Mouse (Mus musculus) MEL (cell line): ENCODE data around the gene 1700017B05Rik. TPM values are rescaled to one million over a fixed set of nuclear protein-coding genes. Genes with fewer than 3 reads are reported as not detected.

Experiments used
- DNase-seq: peaks from one replicate; pipeline ENCODE4 v3.0.0; 2011; ENCODE audit warnings: low read depth, low spot score
- H3K27ac ChIP-seq: 2 replicates; pipeline ENCODE4 v1.5.1; 2012; ENCODE audit warnings: low read depth, mild to moderate bottlenecking, control low read depth, low read length, moderate library complexity; ENCODE audit not compliant: control insufficient read depth
- H3K27me3 ChIP-seq, 2 experiments: fragments of 150-350 bp in 1 of 2; sonication (generic) in 1 of 2; 2 replicates each; pipeline ENCODE4 v1.6.1; 2012; ENCODE audit warnings: low read length in 2 of 2, mild to moderate bottlenecking in 2 of 2, improper control_type of control experiment in 1 of 2, moderate library complexity in 1 of 2; ENCODE audit not compliant: insufficient read depth in 2 of 2, control insufficient read depth in 1 of 2
- H3K36me3 ChIP-seq, 2 experiments: 2 replicates each; pipeline ENCODE4 v1.6.1; 2012 to 2014; ENCODE audit warnings: low read length in 2 of 2, improper control_type of control experiment in 1 of 2, inconsistent platforms in 1 of 2, mild to moderate bottlenecking in 1 of 2; ENCODE audit not compliant: insufficient read depth in 2 of 2, control insufficient read depth in 1 of 2
- H3K4me1 ChIP-seq, 2 experiments: fragments of 150-350 bp in 1 of 2; sonication (generic) in 1 of 2; 2 replicates each; pipeline ENCODE4 v1.6.1; 2012; ENCODE audit warnings: low read length in 2 of 2, improper control_type of control experiment in 1 of 2, mild to moderate bottlenecking in 1 of 2; ENCODE audit not compliant: insufficient read depth in 2 of 2, control insufficient read depth in 1 of 2
- H3K4me3 ChIP-seq, 2 experiments: fragments of 150-350 bp in 1 of 2; sonication (generic) in 1 of 2; 2 replicates each; pipeline ENCODE4 v1.5.1; 2012; ENCODE audit warnings: low read depth in 2 of 2, low read length in 2 of 2, mild to moderate bottlenecking in 2 of 2, moderate library complexity in 2 of 2, control low read depth in 1 of 2, improper control_type of control experiment in 1 of 2; ENCODE audit not compliant: control insufficient read depth in 1 of 2, insufficient read depth in 1 of 2
- H3K79me2 ChIP-seq: 2 replicates; pipeline ENCODE4 v1.6.1; 2012; ENCODE audit warnings: mild to moderate bottlenecking, low read length, moderate library complexity; ENCODE audit not compliant: control insufficient read depth, poor library complexity, insufficient read depth
- H3K9ac ChIP-seq: 2 replicates; pipeline ENCODE4 v1.6.1; 2012; ENCODE audit warnings: low read depth, mild to moderate bottlenecking, control low read depth, low read length, moderate library complexity; ENCODE audit not compliant: control insufficient read depth, poor library complexity, severe bottlenecking
- H3K9me3 ChIP-seq: fragments of 150-350 bp; sonication (generic); replicated peaks from 2 replicates; pipeline ENCODE4 v1.6.1; 2012; ENCODE audit warnings: mild to moderate bottlenecking, low read length, improper control_type of control experiment, moderate library complexity; ENCODE audit not compliant: insufficient read depth
- BHLHE40 ChIP-seq: IDR thresholded peaks from 2 replicates; pipeline ENCODE4 v1.6.1; 2012; ENCODE audit warnings: low read depth, mild to moderate bottlenecking, inconsistent platforms, low read length, improper control_type of control experiment, borderline replicate concordance
- CHD1 ChIP-seq: IDR thresholded peaks from 2 replicates; pipeline ENCODE4 v1.6.1; 2012; ENCODE audit warnings: low read depth, mild to moderate bottlenecking, inconsistent platforms, low read length, improper control_type of control experiment
- CTCF ChIP-seq, 3 experiments: IDR thresholded peaks in 2 of 3; conservative IDR thresholded peaks in 1 of 3; 2 replicates each; pipeline ENCODE4 v1.5.1; 2011 to 2012; ENCODE audit warnings: low read length in 3 of 3, low read depth in 2 of 3, mild to moderate bottlenecking in 2 of 3, improper control_type of control experiment in 1 of 3, inconsistent platforms in 1 of 3, mixed read lengths in 1 of 3, moderate library complexity in 1 of 3; ENCODE audit not compliant: control insufficient read depth in 1 of 3, insufficient read depth in 1 of 3, poor library complexity in 1 of 3, severe bottlenecking in 1 of 3
- E2F4 ChIP-seq: IDR thresholded peaks from 2 replicates; pipeline ENCODE4 v1.6.1; 2011; ENCODE audit warnings: low read depth, low read length, improper control_type of control experiment, borderline replicate concordance
- GABPA ChIP-seq: IDR thresholded peaks from 2 replicates; pipeline ENCODE4 v1.6.1; 2012; ENCODE audit warnings: low read depth, mild to moderate bottlenecking, inconsistent platforms, low read length, improper control_type of control experiment, moderate library complexity
- HCFC1 ChIP-seq: IDR thresholded peaks from 2 replicates; pipeline ENCODE4 v1.6.1; 2012; ENCODE audit warnings: low read depth, mild to moderate bottlenecking, inconsistent platforms, low read length, improper control_type of control experiment, moderate library complexity
- JUND ChIP-seq: IDR thresholded peaks from 2 replicates; pipeline ENCODE4 v1.6.1; 2011; ENCODE audit warnings: low read depth, mild to moderate bottlenecking, improper control_type of control experiment, low read length
- KAT2A ChIP-seq: conservative IDR thresholded peaks from 2 replicates; pipeline ENCODE4 v1.6.1; 2012; ENCODE audit warnings: low read depth, low read length, improper control_type of control experiment, inconsistent platforms
- MAFK ChIP-seq: IDR thresholded peaks from 2 replicates; pipeline ENCODE4 v1.6.1; 2011; ENCODE audit warnings: low read depth, mild to moderate bottlenecking, low read length, improper control_type of control experiment, borderline replicate concordance
- MAZ ChIP-seq: IDR thresholded peaks from 2 replicates; pipeline ENCODE4 v1.6.1; 2012; ENCODE audit warnings: low read depth, mild to moderate bottlenecking, inconsistent platforms, low read length, improper control_type of control experiment
- MEF2A ChIP-seq: IDR thresholded peaks from 2 replicates; pipeline ENCODE4 v1.6.1; 2014; ENCODE audit warnings: low read depth, mild to moderate bottlenecking, inconsistent platforms, low read length, improper control_type of control experiment; ENCODE audit not compliant: poor library complexity, insufficient replicate concordance, severe bottlenecking; ENCODE audit errors: extremely low read depth
- MYB ChIP-seq: IDR thresholded peaks from 2 replicates; pipeline ENCODE4 v1.6.1; 2011; ENCODE audit warnings: mild to moderate bottlenecking, low read depth, low read length, improper control_type of control experiment
- MYC ChIP-seq: IDR thresholded peaks from 2 replicates; pipeline ENCODE4 v1.6.1; 2011; ENCODE audit warnings: low read depth, mild to moderate bottlenecking, low read length, improper control_type of control experiment, moderate library complexity
- POLR2AphosphoS5 ChIP-seq: IDR thresholded peaks from 2 replicates; pipeline ENCODE4 v1.6.1; 2012; ENCODE audit warnings: low read depth, borderline replicate concordance, mild to moderate bottlenecking, inconsistent platforms, low read length, moderate library complexity, mixed read lengths
- RCOR1 ChIP-seq: IDR thresholded peaks from 2 replicates; pipeline ENCODE4 v1.6.1; 2012; ENCODE audit warnings: low read depth, mild to moderate bottlenecking, inconsistent platforms, low read length, improper control_type of control experiment
- TAL1 ChIP-seq: IDR thresholded peaks from 2 replicates; pipeline ENCODE4 v1.6.1; 2012; ENCODE audit warnings: mild to moderate bottlenecking, inconsistent platforms, low read length, moderate library complexity, mixed read lengths
- TBP ChIP-seq: IDR thresholded peaks from 2 replicates; pipeline ENCODE4 v1.8.0; 2011; ENCODE audit warnings: low read depth, low read length, improper control_type of control experiment
- TCF12 ChIP-seq: IDR thresholded peaks from 2 replicates; pipeline ENCODE4 v1.6.1; 2014; ENCODE audit warnings: low read depth, mild to moderate bottlenecking, inconsistent platforms, low read length, improper control_type of control experiment, moderate library complexity
- UBTF ChIP-seq: IDR thresholded peaks from 2 replicates; pipeline ENCODE4 v1.6.1; 2012; ENCODE audit warnings: low read depth, mild to moderate bottlenecking, inconsistent platforms, low read length, improper control_type of control experiment, moderate library complexity, borderline replicate concordance; ENCODE audit not compliant: insufficient read depth
- USF1 ChIP-seq: IDR thresholded peaks from 2 replicates; pipeline ENCODE4 v1.6.1; 2014; ENCODE audit warnings: low read depth, mild to moderate bottlenecking, inconsistent platforms, low read length, improper control_type of control experiment, moderate library complexity
- ZNF384 ChIP-seq: IDR thresholded peaks from 2 replicates; pipeline ENCODE4 v1.6.1; 2012; ENCODE audit warnings: low read depth, mild to moderate bottlenecking, inconsistent platforms, low read length, improper control_type of control experiment
- polyA plus RNA-seq, 2 experiments: library from polyadenylated mRNA; stranded (reverse) in 1 of 2; unstranded in 1 of 2; fragments of >175 nt in 1 of 2; fragments of >200 nt in 1 of 2; gene quantifications; 2 replicates each; pipeline versions ENCODE4 v1.2.1 to v1.2.4; 2012; ENCODE audit warnings: low replicate concordance in 2 of 2, low read depth in 1 of 2; ENCODE audit not compliant: insufficient read length in 2 of 2, insufficient read depth in 1 of 2, missing spikeins in 1 of 2
- total RNA-seq: library from RNA; depleted of rRNA; stranded (reverse); fragments of 300-350 nt; gene quantifications from 2 replicates; pipeline ENCODE4 v1.2.3, GENCODE M21; 2012

1700017B05Rik gene
- total and polyA plus RNA-seq, 3 experiments, result 52.7 to 76.5 TPM; not detected in 1

DNA sequence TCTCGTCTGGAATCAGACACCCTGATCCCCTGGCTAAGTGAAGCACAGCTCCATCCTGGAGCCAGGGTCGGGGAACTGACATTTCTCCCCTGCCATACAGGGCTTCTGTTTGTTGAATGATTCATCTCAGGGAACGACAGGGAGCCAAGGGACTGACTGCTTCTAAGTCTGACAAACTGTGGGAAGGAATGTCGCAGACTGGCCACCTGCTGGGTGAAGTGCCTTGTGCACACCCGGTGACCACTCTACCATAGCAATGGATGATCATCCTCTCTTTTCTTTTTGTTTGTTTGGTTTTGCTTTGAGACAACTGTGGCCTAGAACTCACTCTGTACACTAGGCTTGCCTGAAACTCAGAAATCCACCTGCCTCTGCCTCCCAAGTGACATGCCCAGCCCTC, 19.5 kb downstream of the 1700017B05Rik start:
- peaks cover 0 to 22% of the 10 kb centered on the region in 2 experiments; a peak in 2 of 4 replicates for H3K36me3 ChIP-seq
- TF ChIP-seq ZNF384, result no peak
- no peak for TF ChIP-seq MEF2A
- TF ChIP-seq CHD1, result no peak
- no peak for TF ChIP-seq TBP
- TF ChIP-seq USF1, result no peak
- no peak for TF ChIP-seq RCOR1
- TF ChIP-seq MYC, result no peak
- TF ChIP-seq CTCF (IDR thresholded peaks at IDR 0.05 in 2 of 3, conservative IDR thresholded peaks at IDR 0.05 in 1 of 3; ENCODE audit: control insufficient read depth in 1 of 3, insufficient read depth in 1 of 3, low read depth in 2 of 3, low read length in 3 of 3, poor library complexity in 1 of 3, severe bottlenecking in 1 of 3), result no peak
- TF ChIP-seq HCFC1, result no peak
- no peak for TF ChIP-seq GABPA
- TF ChIP-seq BHLHE40, result no peak
- no peak for TF ChIP-seq UBTF
- TF ChIP-seq TCF12, result no peak
- peaks cover 17 to 30% of the 10 kb centered on the region in 2 experiments for H3K4me1 ChIP-seq
- no peaks in the 10 kb centered on the region for H3K27me3 ChIP-seq
- H3K79me2 ChIP-seq, result no peaks in the 10 kb centered on the region
- H3K4me3 ChIP-seq, result no peak overlapping the region
- H3K27ac ChIP-seq, result no peak overlapping the region
- DNase-seq, result no peak
- no peak overlapping the region for H3K9ac ChIP-seq
- H3K9me3 ChIP-seq, result no peaks in the 10 kb centered on the region

DNA sequence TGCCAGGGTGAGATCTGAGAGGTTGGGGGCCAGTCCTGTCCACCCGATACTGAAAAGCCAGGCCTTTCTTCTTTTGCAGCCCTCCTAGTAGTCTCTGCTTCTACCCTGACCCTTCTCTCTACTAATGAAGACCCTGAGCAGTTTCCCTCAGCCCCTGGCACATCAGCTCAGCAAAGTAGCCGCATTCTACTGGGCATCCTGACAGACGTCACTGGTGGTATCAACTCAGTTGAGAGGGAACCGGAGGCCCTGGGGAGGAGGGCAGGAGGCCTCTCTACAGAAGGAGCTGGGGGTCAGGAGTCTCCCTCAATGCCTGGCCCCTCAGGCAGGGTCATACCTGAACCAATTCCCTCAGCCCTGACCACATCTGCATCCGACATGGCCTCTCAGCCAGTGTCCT, 21.3 kb downstream of the 1700017B05Rik start:
- peaks cover 26 to 33% of the 10 kb centered on the region in 2 experiments for H3K4me1 ChIP-seq
- H3K36me3 ChIP-seq, result peaks cover 0 to 27% of the 10 kb centered on the region in 2 experiments; a peak in 2 of 4 replicates
- no peak overlapping the region for H3K4me3 ChIP-seq
- no peaks in the 10 kb centered on the region for H3K79me2 ChIP-seq
- no peaks in the 10 kb centered on the region for H3K9me3 ChIP-seq
- DNase-seq, result no peak
- H3K9ac ChIP-seq, result no peak overlapping the region
- no peaks in the 10 kb centered on the region for H3K27me3 ChIP-seq
- H3K27ac ChIP-seq, result no peak overlapping the region
- no peak for TF ChIP-seq JUND
- no peak for TF ChIP-seq MYB
- no peak for TF ChIP-seq MAFK
- TF ChIP-seq KAT2A, result no peak
- no peak for TF ChIP-seq TAL1
- TF ChIP-seq E2F4, result no peak
- no peak for TF ChIP-seq UBTF
- no peak for TF ChIP-seq POLR2AphosphoS5
- no peak for TF ChIP-seq MAZ
